Mouse (Mus musculus): ENCODE measurements around the gene 4930544D05Rik. TPM values are rescaled to one million over a fixed set of nuclear protein-coding genes. Genes with fewer than 3 reads are reported as not detected.
"Not testable (repeated sequence)": the region's sequence is repeated elsewhere in the genome, so short reads cannot be mapped to it uniquely, and the experiment has no call there.

The 4930544D05Rik gene
- polyA plus RNA-seq (2012; rRNA removed): not detected in 2 replicates

DNA sequence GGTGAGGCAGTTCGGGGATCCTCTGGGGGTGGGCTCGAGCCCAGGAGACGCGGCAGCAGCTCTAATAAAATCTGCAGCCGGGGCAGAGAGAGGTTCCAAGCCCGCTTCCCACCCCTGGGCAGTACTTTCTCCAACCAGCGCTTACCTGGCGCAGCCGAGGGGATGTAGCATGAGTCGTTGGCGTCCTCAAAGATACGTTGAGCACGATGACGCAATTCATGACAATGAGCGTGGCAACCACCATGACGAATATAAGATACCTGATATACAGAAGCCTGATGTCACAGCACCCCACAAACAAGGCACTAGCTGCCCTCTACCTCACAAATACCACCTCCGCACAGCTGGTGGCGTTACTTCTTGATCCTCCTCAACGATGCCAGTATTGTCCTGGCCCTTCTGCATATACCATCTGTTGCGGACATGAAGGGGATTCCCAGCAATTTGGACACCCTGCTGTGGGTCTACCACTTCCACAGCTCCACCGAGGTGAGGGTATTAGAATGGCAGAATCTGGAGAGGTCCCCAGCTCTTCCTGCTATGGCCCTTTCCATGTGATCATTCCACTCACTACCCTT is at the start of gene 4930544D05Rik:
4930544D05Rik (plus strand) TSS at position 333 of the 578 bp plus-strand sequence.
- Histone ChIP-seq H3K4me3 (replicated peaks; ENCODE audit: insufficient read depth, low read depth, low read length) (peak within 1 kb of the TSS; percentile 39), H3K27me3 (ENCODE audit: control insufficient read depth, insufficient read depth, low read length) (no peaks in the 10 kb centered on the region)

DNA sequence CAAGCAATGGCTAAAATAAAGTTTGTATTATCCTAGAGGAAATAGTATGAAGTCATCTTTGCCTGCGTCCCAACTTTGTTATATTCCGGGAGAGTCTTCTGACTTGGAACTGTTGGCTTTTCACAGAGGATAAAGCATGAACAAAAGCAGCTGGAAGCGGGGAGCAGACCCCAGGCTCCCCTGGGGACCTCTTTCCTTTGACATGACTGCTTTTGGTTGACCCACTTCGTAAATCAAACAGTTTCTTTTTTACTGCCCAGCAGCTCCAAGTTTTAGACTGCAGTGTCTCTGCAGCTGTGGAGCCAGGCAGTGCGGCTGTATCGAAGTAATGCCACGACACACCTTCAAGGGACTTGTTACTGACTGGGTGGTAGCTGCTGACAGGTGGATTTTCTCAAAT is 49.1 kb upstream of the 4930544D05Rik start:
- no peak for DNase-seq
- peaks cover 8% of the 10 kb centered on the region for H3K4me1 ChIP-seq (ENCODE audit: control insufficient read depth, insufficient read depth, low read length)
- no peaks in the 10 kb centered on the region for H3K27me3 ChIP-seq (ENCODE audit: control insufficient read depth, insufficient read depth, low read length)
- no peak overlapping the region for H3K4me3 ChIP-seq (replicated peaks; ENCODE audit: insufficient read depth, low read depth, low read length)
- WGBS: 58% methylated on average over 7 of the region's 7 CpGs
- no peak for TF ChIP-seq CTCF (IDR thresholded peaks at IDR 0.05; ENCODE audit: borderline replicate concordance, insufficient read depth, low read depth, low read length)
- TF ChIP-seq POLR2A (IDR thresholded peaks at IDR 0.05; ENCODE audit: borderline replicate concordance, insufficient read depth, low read length): no peak
- no peak overlapping the region for H3K27ac ChIP-seq (ENCODE audit: insufficient read depth, low read length)

More for the DNA sequence above, at the start of gene 4930544D05Rik:
- Histone ChIP-seq H3K4me1 (ENCODE audit: control insufficient read depth, insufficient read depth, low read length) (peaks cover 4% of the 10 kb centered on the region; the same call in 1 of the 2 replicates), H3K27ac (ENCODE audit: insufficient read depth, low read length) (no peak within 1 kb of the TSS)
- 10% methylated on average over 21 of the region's 21 CpGs for WGBS
- DNase-seq: no peak
- no peak for TF ChIP-seq POLR2A (IDR thresholded peaks at IDR 0.05; ENCODE audit: borderline replicate concordance, insufficient read depth, low read length)
- no peak for TF ChIP-seq CTCF (IDR thresholded peaks at IDR 0.05; ENCODE audit: borderline replicate concordance, insufficient read depth, low read depth, low read length)

- not testable (repeated sequence) for H3K4me1 ChIP-seq (ENCODE audit: control insufficient read depth, insufficient read depth, low read length); H3K27ac ChIP-seq (ENCODE audit: insufficient read depth, low read length)
Measured at GRCm38 (mm10) chr11:70570614-70571013, 45.0 kb upstream of the 4930544D05Rik start.

DNA sequence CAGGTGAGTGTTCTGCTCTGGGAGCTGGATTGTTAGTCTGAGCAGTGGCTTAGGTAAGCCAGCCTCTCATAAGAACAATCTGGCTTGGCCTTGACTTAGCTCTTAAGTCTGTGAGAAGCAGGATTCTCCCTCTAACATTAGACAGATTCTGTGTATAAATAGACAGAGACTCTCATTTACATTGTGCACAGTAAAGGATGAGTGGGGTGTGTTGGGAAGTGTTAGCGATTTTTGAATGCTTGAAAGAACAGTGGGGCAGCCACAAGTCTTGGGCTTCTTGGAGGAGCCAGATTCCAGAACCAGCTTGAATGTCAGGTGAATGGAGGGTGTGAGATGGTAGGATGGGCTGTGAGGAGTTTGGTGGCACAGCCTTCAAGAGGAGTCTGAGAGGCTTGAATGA is 44.0 kb upstream of the 4930544D05Rik start:
- 89% methylated on average over 1 of the region's 1 CpGs for WGBS
- Histone ChIP-seq H3K4me1 (ENCODE audit: control insufficient read depth, insufficient read depth, low read length) (peaks cover 8% of the 10 kb centered on the region), H3K27me3 (ENCODE audit: control insufficient read depth, insufficient read depth, low read length) (no peaks in the 10 kb centered on the region), H3K4me3 (replicated peaks; ENCODE audit: insufficient read depth, low read depth, low read length) (no peak overlapping the region), H3K27ac (ENCODE audit: insufficient read depth, low read length) (no peak overlapping the region)
- DNase-seq: no peak
- TF ChIP-seq POLR2A (IDR thresholded peaks at IDR 0.05; ENCODE audit: borderline replicate concordance, insufficient read depth, low read length) (no peak), CTCF (IDR thresholded peaks at IDR 0.05; ENCODE audit: borderline replicate concordance, insufficient read depth, low read depth, low read length) (no peak)

More at GRCm38 (mm10) chr11:70570614-70571013, 45.0 kb upstream of the 4930544D05Rik start:
- not testable (repeated sequence) for H3K27me3 ChIP-seq (ENCODE audit: control insufficient read depth, insufficient read depth, low read length); H3K4me3 ChIP-seq (replicated peaks; ENCODE audit: insufficient read depth, low read depth, low read length); DNase-seq
- 97% methylated on average over 1 of the region's 1 CpGs for WGBS

DNA sequence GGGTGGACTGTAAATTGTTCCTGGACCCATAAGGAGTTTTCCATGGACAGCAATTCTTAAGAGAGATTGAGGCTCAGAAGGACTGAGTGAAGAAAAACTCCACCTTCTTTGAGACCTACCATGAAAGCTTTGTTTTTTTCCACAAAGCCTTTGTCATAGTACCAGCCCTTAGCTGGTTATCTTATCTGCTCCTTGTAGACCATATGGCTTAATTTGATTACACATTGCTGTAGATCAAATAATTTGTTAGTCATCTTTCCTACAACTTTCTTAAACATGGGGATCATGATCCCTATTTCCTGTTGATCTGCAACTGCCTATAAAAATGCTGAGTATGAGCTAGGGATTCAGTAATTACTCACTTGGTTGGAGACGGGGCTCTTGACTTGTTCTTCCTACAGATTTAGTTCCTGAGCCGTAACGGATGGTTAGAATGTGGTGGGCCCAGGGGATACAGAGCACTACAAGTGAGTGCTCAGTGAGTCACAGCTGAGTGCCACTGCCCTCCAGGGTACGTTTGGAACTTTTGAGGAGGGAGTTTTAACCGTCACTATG is 43.2 kb upstream of the 4930544D05Rik start:
- Histone ChIP-seq H3K4me3 (replicated peaks; ENCODE audit: insufficient read depth, low read depth, low read length) (no peak overlapping the region), H3K27ac (ENCODE audit: insufficient read depth, low read length) (no peak overlapping the region), H3K27me3 (ENCODE audit: control insufficient read depth, insufficient read depth, low read length) (no peaks in the 10 kb centered on the region), H3K4me1 (ENCODE audit: control insufficient read depth, insufficient read depth, low read length) (peaks cover 9% of the 10 kb centered on the region)
- DNase-seq: no peak
- TF ChIP-seq POLR2A (IDR thresholded peaks at IDR 0.05; ENCODE audit: borderline replicate concordance, insufficient read depth, low read length): no peak
- TF ChIP-seq CTCF (IDR thresholded peaks at IDR 0.05; ENCODE audit: borderline replicate concordance, insufficient read depth, low read depth, low read length): no peak
- WGBS: 65% methylated on average over 5 of the region's 5 CpGs

DNA sequence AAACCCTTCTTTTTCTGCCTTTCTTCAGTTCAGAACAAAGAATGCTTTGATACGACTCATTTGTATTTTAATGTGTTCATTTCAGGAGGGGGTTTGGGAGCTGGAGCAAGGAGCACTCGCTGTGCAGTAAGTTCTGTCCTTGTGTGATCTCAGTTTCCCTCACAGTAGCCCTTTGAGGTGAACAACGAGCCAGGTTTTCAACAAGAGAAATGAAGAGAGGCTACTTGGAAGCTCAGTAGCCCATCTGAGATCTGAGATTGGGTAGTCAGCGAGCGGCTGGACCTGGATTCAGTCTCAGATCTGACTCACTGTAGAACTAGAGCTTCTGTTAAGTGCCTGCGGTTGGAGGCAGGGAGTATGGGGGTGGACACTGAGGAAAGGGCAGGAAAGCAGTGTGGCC is 41.8 kb upstream of the 4930544D05Rik start:
- Histone ChIP-seq H3K27ac (ENCODE audit: insufficient read depth, low read length) (peak overlapping the region; percentile 23; the same call in 1 of the 2 replicates), H3K4me1 (ENCODE audit: control insufficient read depth, insufficient read depth, low read length) (peaks cover 18% of the 10 kb centered on the region), H3K4me3 (replicated peaks; ENCODE audit: insufficient read depth, low read depth, low read length) (no peak overlapping the region), H3K27me3 (ENCODE audit: control insufficient read depth, insufficient read depth, low read length) (no peaks in the 10 kb centered on the region)
- DNase-seq: no peak
- no peak for TF ChIP-seq CTCF (IDR thresholded peaks at IDR 0.05; ENCODE audit: borderline replicate concordance, insufficient read depth, low read depth, low read length)
- no peak for TF ChIP-seq POLR2A (IDR thresholded peaks at IDR 0.05; ENCODE audit: borderline replicate concordance, insufficient read depth, low read length)
- WGBS: 59% methylated on average over 6 of the region's 6 CpGs

- WGBS: 67% methylated on average over 3 of the region's 3 CpGs
- no peak for DNase-seq
- Histone ChIP-seq H3K4me3 (replicated peaks; ENCODE audit: insufficient read depth, low read depth, low read length) (no peak overlapping the region), H3K27ac (ENCODE audit: insufficient read depth, low read length) (no peak overlapping the region), H3K27me3 (ENCODE audit: control insufficient read depth, insufficient read depth, low read length) (no peaks in the 10 kb centered on the region), H3K4me1 (ENCODE audit: control insufficient read depth, insufficient read depth, low read length) (peaks cover 29% of the 10 kb centered on the region)
- TF ChIP-seq POLR2A (IDR thresholded peaks at IDR 0.05; ENCODE audit: borderline replicate concordance, insufficient read depth, low read length): no peak
- TF ChIP-seq CTCF (IDR thresholded peaks at IDR 0.05; ENCODE audit: borderline replicate concordance, insufficient read depth, low read depth, low read length): no peak
Measured at GRCm38 (mm10) chr11:70577201-70577600, 38.4 kb upstream of the 4930544D05Rik start.

- no peak for TF ChIP-seq CTCF (IDR thresholded peaks at IDR 0.05; ENCODE audit: borderline replicate concordance, insufficient read depth, low read depth, low read length)
- no peak for TF ChIP-seq POLR2A (IDR thresholded peaks at IDR 0.05; ENCODE audit: borderline replicate concordance, insufficient read depth, low read length)
- WGBS: 87% methylated on average over 6 of the region's 6 CpGs
- Histone ChIP-seq H3K4me1 (ENCODE audit: control insufficient read depth, insufficient read depth, low read length) (peaks cover 41% of the 10 kb centered on the region), H3K27ac (ENCODE audit: insufficient read depth, low read length) (0 out of 2 replicates have a peak overlapping the region, but pooled peaks have one; percentile 17), H3K4me3 (replicated peaks; ENCODE audit: insufficient read depth, low read depth, low read length) (no peak overlapping the region), H3K27me3 (ENCODE audit: control insufficient read depth, insufficient read depth, low read length) (no peaks in the 10 kb centered on the region)
- no peak for DNase-seq
Measured at GRCm38 (mm10) chr11:70578962-70579361, 36.7 kb upstream of the 4930544D05Rik start.
